Mouse (Mus musculus): Measurements from ENCODE around the gene Cxcl12. TPM values are rescaled to one million over a fixed set of nuclear protein-coding genes. Genes with fewer than 3 reads are reported as not detected.

Gene Cxcl12
- total RNA-seq, 2 experiments from 2014 or later: 8.3 to 9.8 TPM

DNA sequence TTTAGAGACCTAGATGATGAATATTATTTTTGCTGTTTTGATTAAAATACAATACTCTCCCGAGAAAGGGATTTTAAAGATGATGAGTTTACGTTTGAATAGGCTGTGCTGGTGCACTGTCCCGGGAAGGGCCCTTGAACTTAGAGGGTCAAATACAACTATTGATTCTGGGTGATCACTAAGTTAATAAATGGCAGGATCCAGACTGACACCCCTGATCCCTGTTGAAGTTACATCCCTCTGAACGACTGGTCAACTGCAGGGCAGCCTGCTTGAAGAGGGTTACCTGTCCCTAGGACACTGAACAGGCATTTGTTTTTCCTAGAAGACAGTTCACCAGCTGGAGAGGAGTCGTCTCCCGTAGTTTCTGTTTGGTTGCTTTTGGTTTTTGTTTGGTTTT lies 4.0 kb downstream of the Cxcl12 start:
- no peak for ATAC-seq (replicated peaks; ENCODE audit: low FRiP score, poor library complexity, severe bottlenecking)

DNA sequence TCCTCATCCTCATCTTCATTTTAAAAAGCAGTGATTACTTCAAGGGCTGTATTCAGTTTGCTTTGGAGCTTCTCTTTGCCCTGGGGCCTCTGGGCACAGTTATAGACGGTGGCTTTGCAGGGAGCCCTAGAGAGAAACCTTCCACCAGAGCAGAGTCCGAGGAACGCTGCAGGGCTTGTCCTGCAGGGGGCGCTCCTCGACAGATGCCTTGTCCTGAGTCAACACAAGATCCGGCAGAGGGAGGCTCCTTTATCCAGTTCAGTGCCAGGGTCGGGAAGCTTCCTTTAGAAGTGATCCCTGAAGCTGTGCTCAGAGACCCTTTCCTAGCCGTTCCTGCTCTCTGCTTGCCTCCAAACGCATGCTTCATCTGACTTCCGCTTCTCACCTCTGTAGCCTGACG lies 5.5 kb downstream of the Cxcl12 start:
- ATAC-seq (replicated peaks; ENCODE audit: low FRiP score, poor library complexity, severe bottlenecking): no peak

DNA sequence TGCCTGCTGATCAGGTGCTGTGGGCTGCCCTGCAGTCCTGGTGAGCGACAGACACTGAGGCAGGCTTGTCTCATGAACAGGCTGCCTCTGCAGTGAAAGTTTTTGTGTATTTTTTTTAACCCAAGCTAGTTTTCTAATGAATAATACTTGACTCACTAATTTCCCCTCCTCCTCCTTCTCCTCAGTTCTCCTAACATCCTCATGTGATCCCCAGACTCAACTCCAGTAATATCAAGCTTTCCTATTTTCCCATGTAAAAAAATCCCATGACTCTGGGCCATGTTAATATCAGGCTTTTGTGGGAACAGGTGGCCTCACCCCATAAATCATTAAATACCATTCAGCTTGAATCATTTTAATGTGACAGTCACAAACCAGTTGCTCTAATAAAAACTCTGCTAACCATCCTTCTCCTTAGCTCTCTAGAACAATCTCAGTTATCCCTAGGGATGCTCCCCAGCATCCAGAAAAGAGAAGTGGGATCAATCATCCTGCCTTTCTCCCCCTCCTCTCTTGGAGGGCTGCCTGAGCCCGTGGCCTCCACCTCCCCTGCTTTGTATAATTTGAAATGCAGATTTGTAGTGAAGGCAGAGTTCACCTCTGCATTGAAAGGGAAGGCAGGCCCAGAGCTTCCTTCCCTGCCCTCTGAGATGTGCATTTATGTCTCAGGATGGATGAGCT lies 6.9 kb downstream of the Cxcl12 start:
- ATAC-seq (replicated peaks; ENCODE audit: low FRiP score, poor library complexity, severe bottlenecking): no peak

DNA sequence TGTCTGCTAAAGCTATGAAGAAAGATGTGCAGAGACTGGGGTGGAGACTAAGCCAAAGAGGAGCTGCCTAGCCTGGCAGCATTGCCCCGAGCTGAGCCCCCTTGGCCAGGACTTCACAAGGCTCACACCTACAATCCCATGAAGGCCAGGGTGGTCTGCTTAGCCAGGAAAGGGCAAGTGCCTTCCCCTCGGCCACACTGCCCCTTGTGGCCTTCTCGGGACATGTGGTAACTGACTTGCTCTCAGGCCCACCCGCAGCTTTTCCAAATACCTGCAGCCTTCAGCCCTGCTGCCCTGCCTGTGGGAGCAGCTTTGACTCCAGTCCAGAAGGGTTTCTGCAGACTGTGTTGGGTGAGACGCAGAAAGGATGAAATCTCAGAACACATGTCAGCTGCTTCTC lies 8.1 kb downstream of the Cxcl12 start:
- ATAC-seq (replicated peaks; ENCODE audit: low FRiP score, poor library complexity, severe bottlenecking): no peak

DNA sequence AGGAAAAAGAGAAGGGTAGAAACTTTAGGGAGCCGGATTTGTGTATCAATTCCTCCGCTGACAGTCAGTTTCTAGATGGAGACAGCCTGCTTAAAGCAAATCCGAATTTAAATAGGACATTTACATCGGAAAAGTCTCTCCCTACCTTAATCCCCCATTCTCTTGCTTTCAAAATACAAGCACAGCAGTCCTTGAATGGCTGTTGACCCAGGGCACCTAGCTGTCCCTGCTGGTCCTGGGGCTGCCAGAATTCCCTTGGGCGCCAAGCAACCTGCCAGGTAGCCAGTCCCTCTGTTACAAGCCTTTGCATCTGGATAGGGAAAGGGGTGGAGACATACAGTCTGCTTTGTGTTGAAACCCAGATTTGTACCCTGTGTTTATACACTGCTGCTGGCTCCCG lies 12.0 kb downstream of the Cxcl12 start:
- ATAC-seq (replicated peaks; ENCODE audit: low FRiP score, poor library complexity, severe bottlenecking): no peak

DNA sequence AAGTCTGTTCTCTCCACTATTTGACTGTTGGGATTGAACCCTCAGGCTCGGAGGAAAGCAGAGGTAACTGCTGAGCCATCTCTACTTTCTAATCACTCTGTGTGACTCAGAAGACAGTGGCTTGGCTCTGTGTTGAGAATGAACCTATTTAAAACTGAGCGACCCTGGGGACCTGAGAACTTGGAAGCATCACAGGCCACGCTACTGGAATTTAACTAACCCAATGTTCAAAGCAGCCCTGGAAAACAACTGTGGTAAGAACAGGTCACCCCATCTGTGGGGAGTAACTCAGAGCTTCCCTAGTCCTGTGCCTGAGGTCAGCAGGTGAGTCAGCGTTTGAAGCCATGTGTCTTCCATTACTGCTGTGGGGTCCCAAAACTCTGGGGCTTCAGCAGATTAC lies 17.0 kb downstream of the Cxcl12 start:
- ATAC-seq (replicated peaks; ENCODE audit: low FRiP score, poor library complexity, severe bottlenecking): no peak

DNA sequence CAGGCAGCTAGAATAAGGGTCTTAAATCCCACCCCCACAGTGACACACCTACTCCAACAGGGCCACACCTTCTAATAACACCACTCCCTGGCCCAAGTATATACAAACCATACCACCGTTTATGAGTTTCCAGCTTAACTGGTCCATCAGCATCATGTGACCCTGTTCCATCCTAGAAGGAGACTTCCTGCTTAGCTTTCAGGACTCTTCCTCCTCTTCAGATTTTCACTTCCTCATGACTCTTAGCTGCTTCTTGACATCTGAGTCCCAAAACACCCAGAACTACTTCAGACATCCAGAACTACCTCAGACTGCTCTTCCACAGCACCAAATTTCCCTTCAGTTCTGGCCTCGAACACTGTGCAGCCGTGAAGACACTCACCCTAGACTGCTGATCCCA lies 22.1 kb downstream of the Cxcl12 start:
- no peak for ATAC-seq (replicated peaks; ENCODE audit: low FRiP score, poor library complexity, severe bottlenecking)

DNA sequence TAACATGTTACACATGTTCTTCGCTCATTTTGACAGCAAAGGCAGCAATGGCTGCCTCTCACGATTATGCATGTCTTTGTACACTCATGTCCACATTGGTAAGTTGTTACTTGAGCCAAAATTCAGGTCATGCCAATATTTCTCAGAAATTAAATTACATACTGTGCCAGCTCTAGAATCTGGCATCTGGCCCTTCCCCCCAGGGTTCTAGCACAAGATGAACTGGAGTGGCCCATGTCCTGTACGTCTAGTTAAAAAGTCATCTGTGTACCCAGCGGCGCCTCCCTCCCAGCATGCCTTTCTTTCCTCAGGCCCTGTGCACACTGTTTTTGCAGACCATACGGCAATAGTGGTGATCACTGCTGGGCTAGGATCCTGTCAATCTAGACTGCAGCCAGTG lies 23.4 kb downstream of the Cxcl12 start:
- ATAC-seq (replicated peaks; ENCODE audit: low FRiP score, poor library complexity, severe bottlenecking): no peak

DNA sequence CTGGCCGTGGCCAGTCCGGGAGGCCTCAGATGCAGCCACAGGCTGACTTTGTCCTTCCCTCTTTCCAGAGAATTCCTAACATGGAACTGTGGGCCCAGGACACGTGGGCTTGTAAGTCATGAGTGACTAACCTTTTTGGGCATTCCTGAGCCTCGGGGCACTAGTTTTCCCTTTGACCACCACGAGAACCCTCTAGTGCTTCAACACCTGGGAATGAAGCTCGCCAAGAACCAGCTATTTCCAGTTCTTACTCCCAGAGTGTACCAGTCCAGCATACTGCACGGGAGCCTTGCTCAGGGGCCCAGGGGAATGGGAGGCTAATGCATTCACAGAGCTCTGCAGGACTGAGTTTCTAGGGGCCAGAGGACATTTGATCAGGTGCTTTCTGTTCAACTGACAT lies 24.3 kb downstream of the Cxcl12 start:
- ATAC-seq (replicated peaks; ENCODE audit: low FRiP score, poor library complexity, severe bottlenecking): no peak

DNA sequence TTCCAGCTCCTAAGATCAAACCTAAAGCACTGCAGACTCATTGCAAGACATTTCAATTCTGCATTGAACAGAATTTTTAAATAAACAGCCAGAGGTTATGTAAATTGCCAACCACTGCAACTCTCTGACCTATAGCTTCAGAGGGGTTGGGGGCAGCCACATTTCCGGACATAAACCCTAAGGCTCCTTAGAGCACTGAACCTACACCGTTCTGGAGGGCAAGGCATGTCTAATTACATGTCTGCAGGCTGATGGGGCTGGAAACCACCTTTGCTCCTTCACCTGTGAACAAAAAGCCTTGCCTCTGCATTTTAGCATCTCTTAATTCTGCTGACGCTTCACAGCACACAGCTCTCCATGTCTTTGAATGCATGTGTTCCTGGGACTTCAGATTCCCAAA lies 26.9 kb downstream of the Cxcl12 start:
- ATAC-seq (replicated peaks; ENCODE audit: low FRiP score, poor library complexity, severe bottlenecking): no peak

DNA sequence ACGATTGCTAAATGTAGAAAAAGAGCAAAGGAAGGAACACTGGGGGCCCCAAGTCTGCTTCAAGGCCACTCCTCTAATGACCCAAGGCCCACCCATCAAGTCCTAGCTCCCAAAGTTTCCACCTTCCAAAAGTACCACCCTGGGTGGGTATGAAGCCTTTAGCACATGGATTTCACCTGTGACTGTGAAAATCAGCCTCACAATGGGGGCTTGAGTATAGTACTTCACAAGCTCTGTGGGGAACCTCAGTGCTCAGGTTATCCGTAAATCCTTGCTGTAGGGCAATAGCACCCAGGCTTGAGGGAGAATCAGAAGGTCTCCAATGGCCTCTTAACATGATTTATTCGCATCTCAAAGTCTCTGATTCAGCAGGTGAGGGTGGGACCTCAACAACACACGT lies 30.5 kb downstream of the Cxcl12 start:
- ATAC-seq (replicated peaks; ENCODE audit: low FRiP score, poor library complexity, severe bottlenecking): no peak

DNA sequence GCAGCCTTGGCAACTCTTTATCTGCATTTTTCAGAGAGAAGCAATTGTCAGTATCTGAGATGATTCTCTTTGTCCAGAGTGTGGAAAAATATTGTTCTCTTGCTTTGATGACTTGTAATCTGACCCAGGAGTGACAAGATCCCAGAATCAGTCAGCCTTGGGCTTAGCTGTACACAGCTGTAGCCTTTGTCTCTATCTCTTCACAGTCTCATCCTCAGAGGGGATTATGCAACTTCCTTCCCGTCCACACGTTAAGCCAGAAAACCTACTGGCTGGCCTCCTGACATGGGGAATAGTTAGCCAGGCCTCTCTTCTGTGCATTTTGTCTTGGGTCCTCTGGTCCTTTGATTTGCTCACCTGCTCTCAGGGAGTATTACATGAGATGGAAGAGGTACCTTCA lies 31.4 kb downstream of the Cxcl12 start:
- ATAC-seq (replicated peaks; ENCODE audit: low FRiP score, poor library complexity, severe bottlenecking): no peak

DNA sequence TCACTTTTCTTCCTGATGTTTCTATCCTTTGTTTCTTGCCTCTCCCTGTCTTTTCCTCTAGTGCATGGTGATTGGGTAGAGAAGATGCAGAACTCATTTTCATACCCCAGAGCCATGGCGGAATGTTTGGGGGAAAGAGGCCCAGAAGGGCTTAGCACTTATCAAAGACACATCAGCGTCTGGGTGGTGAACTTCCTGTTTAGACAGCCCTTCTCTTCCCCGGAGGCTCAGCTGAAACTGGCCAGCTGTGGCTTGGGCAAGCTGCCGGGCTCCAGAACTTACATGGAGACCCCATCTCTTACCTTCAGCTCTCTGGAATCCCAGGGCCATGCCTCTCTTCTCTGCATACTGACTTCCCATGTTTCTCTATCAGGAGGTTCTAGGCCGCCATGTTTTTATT lies 32.6 kb downstream of the Cxcl12 start:
- ATAC-seq (replicated peaks; ENCODE audit: low FRiP score, poor library complexity, severe bottlenecking): no peak

DNA sequence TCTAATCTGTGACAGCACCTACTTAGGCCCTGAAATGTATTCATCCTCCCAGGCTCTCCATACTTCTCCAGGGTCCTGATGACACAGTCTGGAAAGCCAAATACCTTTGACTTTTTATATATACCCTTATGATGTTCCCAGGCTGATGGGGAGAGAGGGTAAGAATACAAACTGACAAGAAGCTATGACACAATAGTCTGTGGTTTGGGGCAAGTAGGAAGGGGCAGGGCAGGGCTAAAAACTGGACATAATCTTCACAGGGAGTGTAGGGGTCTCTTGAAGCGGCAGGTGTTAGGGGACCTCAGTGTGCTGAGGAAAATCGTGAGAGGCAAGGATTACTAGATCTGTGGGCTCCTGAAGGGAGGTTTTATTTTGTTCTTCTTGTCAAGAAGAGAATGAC lies 33.1 kb downstream of the Cxcl12 start:
- ATAC-seq (replicated peaks; ENCODE audit: low FRiP score, poor library complexity, severe bottlenecking): no peak

DNA sequence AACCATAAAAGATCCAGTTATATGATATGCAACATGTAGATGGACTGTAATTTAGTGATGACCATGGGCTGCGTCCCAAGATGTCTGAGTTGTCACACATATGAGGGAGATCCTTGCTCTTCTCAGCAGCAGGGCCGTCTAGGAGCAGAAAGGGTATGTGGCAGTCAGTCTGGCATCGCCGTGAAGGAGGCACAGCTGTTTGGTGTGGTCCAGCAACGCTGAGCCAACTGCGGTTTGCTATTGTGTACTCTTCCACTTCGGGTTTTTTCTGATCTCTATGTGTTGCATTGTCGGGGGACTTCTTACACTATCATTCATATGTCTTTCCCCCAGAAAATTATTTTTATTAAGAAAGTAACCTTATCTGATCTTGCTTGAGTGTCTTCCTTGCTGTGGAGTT lies 33.5 kb downstream of the Cxcl12 start:
- no peak for ATAC-seq (replicated peaks; ENCODE audit: low FRiP score, poor library complexity, severe bottlenecking)

DNA sequence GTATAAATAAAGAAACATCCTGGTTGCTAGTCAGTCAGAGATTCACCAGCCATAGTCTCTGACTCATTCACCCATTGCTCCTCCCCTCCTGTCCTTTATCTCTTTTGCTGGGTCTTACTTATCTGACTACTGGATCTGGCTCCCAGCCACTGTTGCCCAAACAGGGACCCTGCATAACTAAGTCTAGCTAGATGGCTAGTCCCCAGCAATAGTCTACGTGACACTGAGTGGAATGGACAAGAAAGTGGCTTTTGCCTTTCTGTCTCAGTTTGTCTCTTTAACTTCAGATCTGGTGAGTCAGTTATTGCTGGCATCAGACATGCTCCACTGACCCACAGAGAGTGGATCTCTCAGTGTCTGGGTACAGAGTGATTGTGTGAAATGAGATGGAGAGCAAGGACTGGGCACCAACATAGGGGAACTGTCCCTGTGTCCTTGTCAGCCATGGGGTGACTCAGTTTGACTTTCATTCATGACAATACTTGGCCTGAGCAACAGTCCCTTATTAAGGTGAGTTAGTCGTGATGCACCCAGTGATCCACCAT lies 34.6 kb downstream of the Cxcl12 start:
- ATAC-seq (replicated peaks; ENCODE audit: low FRiP score, poor library complexity, severe bottlenecking): no peak

DNA sequence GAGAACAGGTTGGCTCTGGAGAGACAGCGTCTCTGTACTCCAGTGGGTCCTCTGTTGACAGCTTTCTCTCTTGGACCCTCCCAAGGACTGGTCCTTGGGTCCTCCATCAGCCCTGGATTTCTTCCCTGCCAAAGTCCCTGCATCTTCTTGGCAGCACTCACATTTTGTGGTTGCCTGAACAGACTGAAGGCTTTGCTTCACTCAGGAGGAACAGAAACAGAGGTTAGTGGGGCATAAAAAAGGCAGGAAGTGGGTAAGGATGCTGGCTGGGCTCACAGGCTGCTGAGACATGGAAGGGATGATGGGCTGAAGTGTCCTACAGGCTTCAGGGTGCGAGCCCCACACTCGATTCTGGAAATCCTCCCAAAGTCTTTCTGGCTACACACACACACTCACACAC lies 35.8 kb downstream of the Cxcl12 start:
- ATAC-seq (replicated peaks; ENCODE audit: low FRiP score, poor library complexity, severe bottlenecking): no peak

DNA sequence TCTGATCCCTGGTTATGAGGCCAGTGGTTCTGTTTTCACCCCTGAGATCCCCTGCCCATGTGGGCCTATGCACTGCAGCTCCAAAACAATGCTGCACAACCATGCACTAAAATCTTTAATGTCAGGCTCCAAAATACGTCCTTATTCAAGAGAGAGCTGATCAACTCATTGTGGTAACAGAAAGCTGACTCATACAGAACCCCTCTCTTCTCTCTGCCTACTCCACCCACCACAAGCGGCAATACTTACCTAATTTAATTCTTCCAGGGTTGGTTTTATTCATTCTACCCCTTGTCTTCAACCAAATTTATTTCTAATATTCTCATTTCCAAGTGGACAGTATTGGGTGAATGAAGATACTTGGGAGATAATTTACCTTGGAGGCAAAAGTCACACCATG lies 38.5 kb downstream of the Cxcl12 start:
- no peak for ATAC-seq (replicated peaks; ENCODE audit: low FRiP score, poor library complexity, severe bottlenecking)

DNA sequence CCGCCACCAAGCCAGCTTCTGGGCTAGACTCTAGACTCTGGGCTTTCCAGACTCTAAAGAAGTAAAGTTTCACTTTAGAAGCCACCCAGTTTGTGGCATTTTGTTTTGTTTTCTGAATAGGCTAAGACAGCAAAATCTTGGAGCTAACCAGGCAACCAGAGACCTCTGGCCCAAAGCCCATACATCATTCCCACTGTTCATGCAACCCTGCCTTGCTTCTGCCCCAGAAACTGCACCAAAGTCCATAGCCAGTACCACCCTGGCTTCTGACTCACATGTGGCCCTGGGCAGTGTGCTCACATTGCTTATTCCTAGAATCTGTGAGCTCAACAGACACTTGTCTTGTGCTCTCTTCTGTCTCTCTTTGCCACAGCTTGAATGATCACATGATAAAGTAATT lies 39.0 kb downstream of the Cxcl12 start:
- no peak for ATAC-seq (replicated peaks; ENCODE audit: low FRiP score, poor library complexity, severe bottlenecking)

DNA sequence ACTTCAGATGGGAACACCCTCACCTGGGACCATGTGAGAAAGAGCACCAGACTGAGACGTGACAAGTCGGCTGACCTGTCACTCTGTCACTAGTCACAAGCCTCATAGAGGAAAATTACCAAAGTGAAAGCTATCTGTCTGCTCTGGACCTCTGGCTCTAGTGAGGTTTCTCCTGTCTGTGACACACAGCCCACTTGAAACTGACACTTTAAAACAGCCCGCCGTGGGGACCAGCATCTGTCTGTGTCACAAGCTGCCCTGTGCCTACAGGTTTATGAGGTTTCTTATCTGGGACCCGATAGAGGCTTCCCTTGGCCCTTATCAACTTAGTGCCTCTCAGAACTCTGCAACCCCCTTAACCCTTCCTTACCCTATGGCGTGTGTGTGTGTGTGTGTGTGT lies 41.8 kb downstream of the Cxcl12 start:
- ATAC-seq (replicated peaks; ENCODE audit: low FRiP score, poor library complexity, severe bottlenecking): no peak

DNA sequence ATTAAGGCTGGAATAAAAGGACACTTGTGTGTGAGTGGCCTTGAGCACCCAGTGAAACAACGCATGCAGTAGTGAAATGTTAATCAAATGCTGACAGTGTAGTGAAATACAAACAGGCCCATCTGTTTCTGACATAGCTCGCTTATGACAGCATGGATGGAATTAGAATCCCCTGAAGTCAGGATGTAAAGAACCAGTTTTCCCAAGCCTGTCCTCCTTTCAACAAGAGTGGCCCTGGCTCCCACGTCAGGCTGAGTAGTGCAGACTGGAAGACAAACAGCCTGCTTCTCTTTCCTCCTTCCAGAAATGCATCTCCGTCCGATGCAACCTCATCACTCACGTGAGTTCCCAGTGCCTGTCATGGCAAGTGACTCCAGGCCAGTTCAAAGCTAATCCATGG lies 42.2 kb downstream of the Cxcl12 start:
- no peak for ATAC-seq (replicated peaks; ENCODE audit: low FRiP score, poor library complexity, severe bottlenecking)

DNA sequence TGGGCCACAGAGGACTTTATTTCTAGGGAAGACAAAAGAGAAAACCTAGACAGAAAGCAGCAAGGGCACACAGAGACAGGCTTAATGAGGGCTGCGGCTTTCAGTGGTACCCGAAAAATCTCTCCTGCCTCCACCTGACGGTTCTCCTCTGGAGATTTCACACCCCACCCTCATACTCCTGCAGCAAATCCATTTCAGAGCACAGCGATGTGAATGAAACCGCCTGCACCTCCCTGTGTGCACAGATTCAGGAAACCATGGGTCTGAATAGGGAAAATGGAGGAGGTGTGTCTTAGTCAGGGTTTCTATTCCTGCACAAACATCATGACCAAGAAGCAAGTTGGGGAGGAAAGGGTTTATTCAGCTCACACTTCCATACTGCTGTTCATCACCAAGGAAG lies 46.2 kb downstream of the Cxcl12 start:
- ATAC-seq (replicated peaks; ENCODE audit: low FRiP score, poor library complexity, severe bottlenecking): no peak
